Mouse (Mus musculus) CD8-positive naive resting alpha-beta T cell, adult 2 months (primary cell): ENCODE measurements around the gene Pnrc2.

Experiments
- DNase-seq, 2 experiments: peaks; one replicate each; pipeline ENCODE4 v3.0.0; 2022; ENCODE audit warnings: low read depth in 2 of 2, low spot score in 2 of 2

Pnrc2 gene

GRCm38 (mm10) chr4:135892884-135893283 is 19.2 kb upstream of the Pnrc2 start:
- no peak for DNase-seq

DNA sequence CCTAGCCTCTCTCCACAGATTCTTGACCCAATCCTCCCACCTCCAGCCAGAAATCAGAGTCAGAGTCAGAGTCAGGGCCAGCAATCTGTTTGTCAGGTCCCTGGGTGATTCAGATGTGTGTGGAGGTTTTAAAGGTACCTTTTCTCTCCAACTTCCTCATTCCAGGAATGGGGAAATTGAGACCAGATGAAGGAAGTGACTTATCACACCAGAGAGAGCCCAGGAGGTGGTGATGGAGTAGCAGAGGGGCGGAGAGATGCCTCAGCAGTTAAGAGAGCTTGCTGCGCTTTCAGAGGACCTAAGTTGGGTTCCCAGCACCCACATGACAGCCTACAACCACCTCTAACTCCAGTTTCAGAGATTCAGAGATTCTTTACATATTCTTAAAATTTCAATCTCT is 17.9 kb upstream of the Pnrc2 start:
- no peak for DNase-seq

DNA sequence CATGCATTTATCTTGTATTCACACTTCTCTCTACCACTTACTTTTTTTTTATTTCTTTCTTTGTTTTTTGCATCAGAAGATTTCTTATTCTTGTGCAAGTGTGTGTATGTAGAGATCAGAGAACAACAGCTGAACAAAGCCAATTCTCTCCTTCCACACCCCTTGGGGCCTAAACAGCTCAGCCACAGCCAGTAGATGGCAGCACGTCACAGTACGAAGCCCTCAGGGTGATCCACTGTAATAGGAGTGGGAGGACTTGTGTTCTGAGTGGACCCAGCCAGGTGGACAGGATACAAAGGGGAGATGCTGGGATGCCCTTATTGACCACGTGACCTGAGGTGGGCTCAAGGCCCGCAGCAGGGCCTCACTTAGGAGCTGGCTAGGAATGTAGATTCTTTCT is 16.2 kb upstream of the Pnrc2 start:
- peak; percentile 78 to 86 for DNase-seq

GRCm38 (mm10) chr4:135889146-135889883 is 15.7 kb upstream of the Pnrc2 start:
- DNase-seq, result no peak

- no peak for DNase-seq
Measured at GRCm38 (mm10) chr4:135888448-135889057, 14.9 kb upstream of the Pnrc2 start.

DNA sequence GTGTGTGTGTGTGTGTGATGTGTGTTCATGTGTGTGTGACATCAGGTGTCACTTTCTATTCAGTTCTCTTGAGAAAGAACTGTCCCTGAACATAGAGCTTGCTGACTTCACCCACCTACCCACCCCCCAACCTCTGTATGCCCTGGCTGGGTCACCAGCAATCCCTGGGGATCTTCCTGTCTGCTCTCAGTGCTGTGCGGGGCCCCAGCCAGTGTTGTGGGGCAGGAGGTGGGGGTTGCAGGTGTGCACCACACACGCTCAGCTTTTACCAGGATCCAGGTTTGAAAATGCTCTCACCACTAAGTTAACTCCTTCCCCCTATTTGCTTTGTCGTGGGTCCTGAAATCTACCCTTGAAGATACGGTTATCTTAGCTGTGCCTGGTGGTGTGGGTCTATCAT is 12.5 kb upstream of the Pnrc2 start:
- no peak for DNase-seq

- DNase-seq, result no peak
Measured at GRCm38 (mm10) chr4:135885676-135886075, 12.0 kb upstream of the Pnrc2 start.

- no peak for DNase-seq
Measured at GRCm38 (mm10) chr4:135884531-135884930, 10.9 kb upstream of the Pnrc2 start.

GRCm38 (mm10) chr4:135883881-135884516 is 10.3 kb upstream of the Pnrc2 start:
- no peak for DNase-seq

- DNase-seq, result no peak
Measured at GRCm38 (mm10) chr4:135883401-135883851, 9.8 kb upstream of the Pnrc2 start.

DNA sequence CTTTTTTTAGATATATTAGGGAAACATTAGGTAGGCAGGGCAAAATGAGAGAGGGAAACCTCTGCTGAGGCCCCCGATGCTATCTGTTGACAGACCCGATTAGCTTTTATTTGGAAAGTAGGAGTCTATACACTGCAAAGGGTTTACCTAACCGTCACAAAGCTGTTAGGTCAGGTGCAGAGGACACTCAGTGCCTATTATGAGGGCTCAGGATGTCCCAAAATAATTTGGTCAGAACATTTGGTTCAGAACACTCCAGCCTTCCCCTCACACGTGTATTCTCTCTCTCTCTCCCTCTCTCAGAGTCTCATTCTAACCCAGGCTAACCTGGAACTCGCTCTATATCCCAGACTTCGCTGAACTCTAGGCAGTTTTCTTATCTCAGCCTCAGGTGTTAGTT is 8.4 kb upstream of the Pnrc2 start:
- no peak for DNase-seq

- DNase-seq, result no peak
Measured at GRCm38 (mm10) chr4:135880576-135880975, 6.9 kb upstream of the Pnrc2 start.

DNA sequence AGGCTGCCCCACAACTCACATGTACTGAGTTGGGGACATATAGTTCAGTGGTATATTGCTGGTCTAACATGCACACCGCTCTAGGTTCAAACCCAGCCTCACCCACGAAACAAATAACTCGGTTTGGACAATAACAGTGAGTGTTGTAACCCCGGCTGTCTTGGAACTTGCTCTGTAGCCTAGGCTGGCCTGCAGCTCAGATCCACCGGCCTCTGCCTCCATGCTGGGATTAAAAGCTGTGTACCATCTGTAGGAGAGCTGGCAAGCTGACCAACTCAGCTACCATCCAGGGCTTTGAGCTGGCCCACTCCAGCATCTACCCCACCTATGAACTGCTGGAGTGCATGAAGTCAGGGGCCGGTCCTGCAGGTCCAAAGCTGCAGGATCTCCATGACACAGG is 6.4 kb upstream of the Pnrc2 start:
- DNase-seq, result no peak

DNA sequence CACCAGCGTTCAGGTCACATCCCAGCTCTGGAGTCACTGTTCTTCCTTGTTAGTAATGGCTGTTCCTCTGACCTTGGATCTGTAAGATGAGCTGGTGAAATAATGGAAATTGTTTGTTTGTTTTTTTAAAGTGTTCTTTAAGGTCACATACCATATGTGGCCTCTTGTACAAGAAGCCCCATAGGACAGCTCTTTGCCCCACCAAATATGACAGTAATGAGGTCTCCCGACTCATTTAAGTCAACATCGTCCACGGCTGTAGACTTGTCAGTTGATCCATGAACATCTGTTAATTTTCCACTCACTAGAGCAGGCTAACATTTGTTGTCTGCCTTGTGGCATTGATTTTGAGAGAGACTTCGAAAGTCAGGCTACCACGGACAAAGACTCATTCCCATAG is 5.4 kb upstream of the Pnrc2 start:
- DNase-seq, result no peak

DNA sequence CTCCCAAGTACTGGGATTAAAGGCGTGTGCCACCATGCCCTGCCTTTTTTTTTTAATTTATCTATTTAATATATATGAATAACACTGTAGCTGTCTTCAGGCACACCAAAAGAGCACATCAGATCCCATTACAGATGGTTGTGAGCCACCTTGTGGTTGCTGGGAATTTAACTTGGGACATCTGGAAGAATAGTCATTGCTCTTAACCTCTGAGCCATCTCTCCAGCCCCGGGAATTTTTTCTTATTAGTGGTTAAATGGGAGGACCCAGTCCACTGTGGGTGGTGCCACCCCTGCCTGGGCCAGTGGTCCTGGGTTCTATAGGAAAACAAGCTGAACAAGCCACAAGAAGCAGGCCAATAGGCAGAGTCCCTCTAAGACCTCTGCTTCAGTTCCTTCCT is 4.1 kb upstream of the Pnrc2 start:
- no peak for DNase-seq

GRCm38 (mm10) chr4:135876583-135877020 is 3.0 kb upstream of the Pnrc2 start:
- peak; percentile 85 to 87 for DNase-seq

DNA sequence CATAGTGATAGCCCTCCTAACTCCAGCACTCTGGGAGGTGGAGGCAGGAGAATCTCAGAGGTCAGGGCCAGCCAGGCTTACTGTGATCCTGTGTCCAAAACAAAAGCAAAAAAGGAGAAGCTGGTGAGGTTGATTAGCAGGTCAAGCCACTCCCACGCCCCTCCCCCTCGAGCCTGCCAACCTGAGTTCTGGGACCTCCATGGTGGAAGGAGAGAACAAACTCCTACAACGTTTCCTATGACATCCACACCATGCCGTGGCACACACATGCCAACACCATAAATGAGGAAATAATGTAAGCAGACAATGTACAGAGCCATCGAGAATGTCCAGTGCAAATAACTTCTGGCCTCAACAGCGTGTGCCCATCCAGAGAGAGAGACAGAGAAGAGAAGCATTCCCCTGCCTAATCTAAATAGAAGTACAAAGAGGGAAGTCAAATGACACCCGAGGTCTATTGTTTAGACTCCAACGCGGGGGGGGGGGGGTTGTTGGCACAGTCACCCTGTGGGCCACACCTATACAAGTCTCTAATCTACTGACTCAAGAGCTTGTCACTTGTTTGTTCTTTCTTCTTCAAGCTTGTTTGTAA is 2.4 kb upstream of the Pnrc2 start:
- DNase-seq, result no peak

- no peak for DNase-seq
Measured at GRCm38 (mm10) chr4:135875546-135875945, 1.9 kb upstream of the Pnrc2 start.

DNA sequence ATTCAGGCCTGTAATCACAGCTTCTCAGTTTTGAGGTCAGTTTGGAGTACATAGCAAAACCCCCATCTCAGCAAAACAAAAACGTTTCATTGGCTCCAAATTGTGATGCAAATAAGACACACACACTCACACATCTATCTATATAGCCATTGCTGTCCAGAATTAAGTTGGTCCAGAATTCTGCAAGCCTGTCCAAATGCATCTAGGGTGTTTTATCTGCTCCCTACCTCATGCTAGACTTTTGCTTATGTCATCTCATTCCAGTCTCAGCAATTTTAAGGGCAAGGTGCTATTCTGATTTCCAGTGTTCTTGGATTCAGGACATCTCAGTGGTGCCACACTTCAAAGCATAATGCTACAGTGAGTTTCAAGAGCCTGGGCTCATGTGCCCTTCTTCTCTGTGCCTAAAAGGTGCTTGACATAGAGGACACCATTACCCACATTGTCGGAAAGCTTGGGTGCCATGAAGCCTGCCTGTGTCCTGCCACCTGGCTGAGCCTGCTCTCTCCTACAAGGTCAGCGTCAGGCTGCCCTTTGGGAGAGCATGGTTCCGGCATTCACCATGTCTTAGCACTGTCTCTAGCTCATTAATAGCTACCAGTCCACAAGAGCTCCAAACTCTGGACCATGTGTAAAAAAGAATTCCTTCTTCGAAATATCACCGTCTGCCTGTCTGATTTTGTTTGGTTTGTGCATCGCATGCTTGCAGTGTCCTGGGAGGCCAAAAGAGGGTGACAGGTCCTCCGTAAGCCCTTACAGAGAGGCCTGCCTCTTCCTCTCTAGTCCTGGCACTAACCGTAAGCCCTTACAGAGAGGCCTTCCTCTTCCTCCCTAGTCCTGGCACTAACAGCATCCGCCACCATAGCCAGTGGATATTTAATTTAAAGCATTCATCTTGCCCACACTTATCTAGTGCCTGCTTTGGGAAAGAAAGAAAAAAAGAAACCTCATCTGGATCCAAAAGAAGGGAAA is 1.2 kb upstream of the Pnrc2 start:
- DNase-seq, result no peak

DNA sequence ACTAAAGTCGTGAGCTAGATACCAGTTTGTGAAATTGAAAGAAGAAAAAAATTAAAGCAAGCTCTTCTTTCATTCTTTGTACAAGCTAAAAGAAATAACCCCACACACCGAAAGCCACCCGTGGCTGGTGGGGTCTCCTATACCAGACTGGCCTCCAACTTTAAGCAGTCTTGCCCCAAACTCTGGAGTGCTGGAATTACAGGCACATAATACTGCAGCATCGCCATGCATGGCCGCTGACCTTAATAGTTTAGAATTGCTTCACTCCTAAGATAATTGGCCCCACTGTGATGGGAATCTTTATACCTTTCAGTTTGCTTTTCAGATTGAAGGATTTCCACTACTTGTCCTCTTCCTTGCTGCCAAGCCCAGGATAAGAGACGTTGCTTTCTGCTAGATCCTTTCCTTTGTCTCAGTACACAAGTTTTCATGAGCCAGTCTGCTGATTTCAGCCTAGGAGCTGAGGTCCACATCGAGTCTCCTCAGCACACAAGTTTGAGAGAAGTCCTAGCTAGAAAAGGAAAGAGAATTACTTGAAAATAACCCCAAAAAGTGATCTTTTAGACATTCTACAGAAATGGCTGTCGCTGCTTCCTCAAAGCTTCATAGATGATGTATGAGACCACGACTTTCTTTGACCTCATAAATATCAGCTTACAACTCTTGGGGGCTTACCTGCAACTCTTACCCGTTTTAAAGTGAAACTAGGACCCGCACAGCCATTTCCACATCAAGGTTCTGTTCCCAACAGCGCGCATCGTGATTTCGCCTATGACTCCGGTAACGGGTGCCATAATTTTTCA is 860 bp downstream of the Pnrc2 start:
- DNase-seq, result no peak
